Comparison of ENCODE assay signal across 10 mouse cellular contexts in the genomic region with DNA sequence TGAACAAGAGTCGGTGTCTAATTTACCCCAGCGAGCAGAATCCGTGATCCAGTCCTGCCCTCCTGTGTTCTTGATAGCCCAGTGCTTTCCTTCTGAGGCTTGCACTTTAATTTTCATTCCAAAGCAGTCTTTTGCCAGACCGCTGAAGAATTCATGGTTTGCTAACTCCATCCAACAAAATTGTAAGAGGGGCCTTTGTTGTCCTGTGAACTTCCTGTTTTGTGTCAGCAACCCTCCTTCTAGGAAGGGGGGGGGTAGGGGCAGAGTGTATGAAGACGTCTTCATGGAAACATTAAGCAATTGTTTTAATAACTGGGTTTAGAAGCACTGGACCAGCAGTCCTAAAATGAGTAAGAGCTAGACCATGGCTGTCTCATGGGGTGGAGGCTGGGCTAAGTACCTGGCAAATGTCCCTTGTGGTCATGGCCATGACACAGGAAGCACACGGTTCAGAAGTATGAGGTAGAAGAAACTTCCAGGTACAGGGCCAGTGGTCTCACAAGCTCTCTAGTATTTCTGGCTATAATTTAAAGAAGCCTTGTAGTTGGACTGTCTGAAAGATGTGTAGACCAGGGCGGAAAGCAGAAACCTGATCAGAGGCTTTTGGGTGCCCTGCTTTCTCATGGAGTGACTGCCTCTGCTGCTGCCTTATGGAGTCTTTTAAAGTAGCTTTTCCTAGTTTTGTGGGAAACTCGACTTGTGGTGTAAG. TPM values are rescaled to one million over a fixed set of nuclear protein-coding genes. Genes with fewer than 3 reads are reported as not detected.
DNase-seq lines count a peak whose midpoint lies in the region; ATAC-seq and TF ChIP-seq lines count a peak whose summit lies in the region.
"Had no signal": no experiment of that assay in that cellular context is flagged by ENCODE, and none has a peak within 500 bp of the region (broad histone marks: within the 10 kb centered on the region; RNA-seq: fewer than 3 reads in every experiment).

No protein-coding gene starts in this region.

- ATAC-seq in embryonic facial prominence, embryonic 13.5 days (ENCODE audit: insufficient number of reproducible peaks, insufficient read depth, low FRiP score, low TSS enrichment, low read depth) = no peak
- no peak; the same call in 1 of the 2 replicates for ATAC-seq in kidney, postnatal 0 days (replicated peaks; ENCODE audit: low FRiP score, low read depth)
- ATAC-seq: forebrain, embryonic 14.5 days had no signal

- H3K36me3 ChIP-seq in embryonic facial prominence, embryonic 13.5 days = peaks cover 10% of the 10 kb centered on the region; the same call in 1 of the 2 replicates
- 0 out of 2 replicates have a peak, but pooled peaks cover 3% of the 10 kb centered on the region for H3K36me3 ChIP-seq in kidney, postnatal 0 days (ENCODE audit: insufficient read depth, low read length)

- intact Hi-C loops in left cerebral cortex, adult 2 months (cut with DNase I) = loop anchor here (1.0 to 2.0 kb wide), 3 partner anchors 59 to 185 kb away; no protein-coding TSS in a partner anchor

- TF ChIP-seq CTCF in left cerebral cortex, adult 2 months (IDR thresholded peaks at IDR 0.05) = peak; percentile 3; the same call in 1 of the 2 replicates
- peak; percentile 56 for TF ChIP-seq CTCF in kidney, postnatal 0 days (IDR thresholded peaks at IDR 0.05; ENCODE audit: low read depth)

- no peak overlapping the region for H3K4me3 ChIP-seq in left cerebral cortex, adult 2 months
- no peak overlapping the region for H3K4me3 ChIP-seq in embryonic facial prominence, embryonic 13.5 days
- no peak overlapping the region for H3K4me3 ChIP-seq in kidney, postnatal 0 days (replicated peaks; ENCODE audit: low read depth, low read length)

- 41% methylated on average over 8 of the region's 8 CpGs for WGBS in embryonic facial prominence, embryonic 13.5 days
- WGBS in kidney, postnatal 0 days = 35% methylated on average over 8 of the region's 8 CpGs

- H3K27ac ChIP-seq in left cerebral cortex, adult 2 months = no peak overlapping the region
- H3K27ac ChIP-seq in embryonic facial prominence, embryonic 13.5 days = peak overlapping the region; percentile 60
- peak overlapping the region; percentile 8; the same call in 1 of the 2 replicates for H3K27ac ChIP-seq in kidney, postnatal 0 days

- H3K4me1 ChIP-seq in embryonic facial prominence, embryonic 13.5 days = peaks cover 25% of the 10 kb centered on the region
- peaks cover 19% of the 10 kb centered on the region for H3K4me1 ChIP-seq in kidney, postnatal 0 days (replicated peaks; ENCODE audit: insufficient read depth, low read length)

- peak overlapping the region; percentile 15; the same call in 1 of the 2 replicates for H3K4me2 ChIP-seq in embryonic facial prominence, embryonic 13.5 days
- H3K4me2 ChIP-seq in kidney, postnatal 0 days (ENCODE audit: low read length) = peak overlapping the region; percentile 2; the same call in 1 of the 2 replicates

- no peaks in the 10 kb centered on the region for H3K9me3 ChIP-seq in embryonic facial prominence, embryonic 13.5 days
- H3K9me3 ChIP-seq in kidney, postnatal 0 days (replicated peaks; ENCODE audit: low read length) = no peaks in the 10 kb centered on the region

- H3K27me3 ChIP-seq in embryonic facial prominence, embryonic 13.5 days = no peaks in the 10 kb centered on the region
- H3K27me3 ChIP-seq in kidney, postnatal 0 days (ENCODE audit: insufficient read depth, low read length) = no peaks in the 10 kb centered on the region

- no peak for DNase-seq in left cerebral cortex, adult 2 months (ENCODE audit: extremely low spot score in 1 of 2, low spot score in 2 of 2)
- no peak for DNase-seq in left cerebral cortex, adult 11 months (ENCODE audit: low spot score)
- peak; percentile 75 for DNase-seq in kidney, postnatal 0 days (ENCODE audit: low spot score)
- peak; percentile 21 for DNase-seq in naive thymus-derived CD4-positive, alpha-beta T cell, adult 2 months (ENCODE audit: low read depth)
- DNase-seq in ovary, adult 18-20 months (ENCODE audit: low spot score) = no peak
- no peak for DNase-seq in right cerebral cortex, adult 18-20 months
- no peak for DNase-seq in gastrocnemius, postnatal 25 days

- H3K9ac ChIP-seq in embryonic facial prominence, embryonic 13.5 days = peak overlapping the region; percentile 37; the same call in 1 of the 2 replicates
- no peak overlapping the region for H3K9ac ChIP-seq in kidney, postnatal 0 days (ENCODE audit: low read depth, low read length)

RNA-seq across cellular contexts. Expression of a gene that starts 41.6 kb away (rescaled TPM):
- total RNA-seq in left cerebral cortex, adult 2 months (2021) = 10 to 100 TPM; 20.5 to 20.8 TPM
- 14.0 and 16.4 TPM in 2 replicates for polyA plus RNA-seq in embryonic facial prominence, embryonic 13.5 days (2015; fragmentation: Nextera tagmentation; extraction: Ambion mirVana)
- polyA plus RNA-seq in kidney, postnatal 0 days (2015; fragmentation: Nextera tagmentation; extraction: Ambion mirVana) = 13.8 and 14.9 TPM in 2 replicates
- total RNA-seq in gastrocnemius, postnatal 25 days (2021) = 10 to 100 TPM; 54.5 TPM

RNA-seq across cellular contexts. Expression of a gene that starts 52.9 kb away (rescaled TPM):
- under 1 TPM; 0.49 to 0.61 TPM for total RNA-seq in left cerebral cortex, adult 2 months (2021)
- polyA plus RNA-seq in embryonic facial prominence, embryonic 13.5 days (2015; fragmentation: Nextera tagmentation; extraction: Ambion mirVana) = 0.12 TPM in 1 of 2 replicates, not detected in the other
- not detected in 2 replicates for polyA plus RNA-seq in kidney, postnatal 0 days (2015; fragmentation: Nextera tagmentation; extraction: Ambion mirVana)
- total RNA-seq in gastrocnemius, postnatal 25 days (2021) = not detected
- polyA plus RNA-seq: limb, embryonic 14.5 days had no signal

RNA-seq across cellular contexts. Expression of a gene that starts 53.1 kb away (rescaled TPM):
- not detected for total RNA-seq in left cerebral cortex, adult 2 months (2021)
- polyA plus RNA-seq in embryonic facial prominence, embryonic 13.5 days (2015; fragmentation: Nextera tagmentation; extraction: Ambion mirVana) = not detected in 2 replicates
- polyA plus RNA-seq in kidney, postnatal 0 days (2015; fragmentation: Nextera tagmentation; extraction: Ambion mirVana) = not detected in 2 replicates
- total RNA-seq in gastrocnemius, postnatal 25 days (2021) = not detected
- polyA plus RNA-seq: forebrain, embryonic 14.5 days; limb, embryonic 14.5 days had no signal

Comparison
In these comparisons a context has a peak if more than half of its experiments do, and no peak if none do; other contexts are left out.
1. DNase-seq: peak in kidney, postnatal 0 days (single experiment) and naive thymus-derived CD4-positive, alpha-beta T cell, adult 2 months (single experiment); none in left cerebral cortex, adult 2 months (0 of 2), left cerebral cortex, adult 11 months (single experiment), ovary, adult 18-20 months (single experiment), right cerebral cortex, adult 18-20 months (single experiment) and gastrocnemius, postnatal 25 days (single experiment).